Mouse (Mus musculus): ENCODE measurements at regions not wholly inside any gene's neighbourhood (a gene's known extent, or its start where the extent isn't known, plus 50 kb on each side); places are given as distances from the start of the nearest gene placed in this dataset.

- TF ChIP-seq CTCF (conservative IDR thresholded peaks at IDR 0.05; ENCODE audit: low read length) (no peak), NANOG (IDR thresholded peaks at IDR 0.05; ENCODE audit: borderline replicate concordance, low read length) (no peak)
Measured at GRCm38 (mm10) chr3:52178851-52179250, 74.0 kb upstream of the Maml3 start.

Data from E14TG2a.4 (cell line).